Mouse (Mus musculus) midbrain, postnatal 0 days (tissue): Measurements from ENCODE around the gene Dennd2a. TPM values are rescaled to one million over a fixed set of nuclear protein-coding genes. Genes with fewer than 3 reads are reported as not detected.
A peak's percentile ranks its signal among the peaks of the same experiment; 100 is the strongest.

Experiments
- ATAC-seq: fragments of 200-750 bp; cut with Nextera tagmentation; 2 replicates; pipeline ENCODE4 v1.8.0; 2017; ENCODE audit warnings: moderate number of reproducible peaks, mild to moderate bottlenecking, moderate TSS enrichment, moderate library complexity; ENCODE audit not compliant: low FRiP score
- DNase-seq: peaks from one replicate; pipeline ENCODE4 v3.0.0-alpha.2; 2015; ENCODE audit warnings: low spot score
- H3K27ac ChIP-seq: fragments of 300-500 bp; sonication (generic); 2 replicates; pipeline ENCODE4 v1.5.1; 2014; ENCODE audit warnings: low read depth, mild to moderate bottlenecking, low read length, mixed read lengths
- H3K27me3 ChIP-seq: fragments of 300-500 bp; sonication (generic); 2 replicates; pipeline ENCODE4 v1.6.1; 2014; ENCODE audit warnings: low read length, control low read depth, mixed read lengths; ENCODE audit not compliant: insufficient read depth
- H3K36me3 ChIP-seq: fragments of 300-500 bp; sonication (generic); 2 replicates; pipeline ENCODE4 v1.6.1; 2014; ENCODE audit warnings: low read length, control low read depth, mixed read lengths; ENCODE audit not compliant: insufficient read depth
- H3K4me1 ChIP-seq: fragments of 300-500 bp; sonication (generic); 2 replicates; pipeline ENCODE4 v1.6.1; 2014; ENCODE audit warnings: mild to moderate bottlenecking, control low read depth, antibody characterized with exemption, low read length, mixed read lengths; ENCODE audit not compliant: insufficient read depth
- H3K4me2 ChIP-seq: fragments of 300-500 bp; sonication (generic); 2 replicates; pipeline ENCODE4 v1.6.1; 2014; ENCODE audit warnings: low read depth, mild to moderate bottlenecking, low read length, mixed read lengths; ENCODE audit not compliant: poor library complexity, severe bottlenecking
- H3K4me3 ChIP-seq: fragments of 300-500 bp; sonication (generic); 2 replicates; pipeline ENCODE4 v1.5.1; 2014; ENCODE audit warnings: low read depth, mild to moderate bottlenecking, low read length, moderate library complexity
- H3K9ac ChIP-seq: fragments of 300-500 bp; sonication (generic); replicated peaks from 2 replicates; pipeline ENCODE4 v1.6.1; 2014; ENCODE audit warnings: mild to moderate bottlenecking, low read length, moderate library complexity, mixed read lengths; ENCODE audit not compliant: poor library complexity, severe bottlenecking
- H3K9me3 ChIP-seq: fragments of 300-500 bp; sonication (generic); 2 replicates; pipeline ENCODE4 v1.6.1; 2016; ENCODE audit warnings: low read length, control low read depth
- CTCF ChIP-seq: IDR thresholded peaks from 2 replicates; pipeline ENCODE4 v1.5.1; 2016; ENCODE audit warnings: antibody characterized with exemption, mild to moderate bottlenecking
- WGBS: fragments of 180-500 bp; shearing (Covaris S2); extraction: QIAGEN DNeasy Blood & Tissue Kit; methylation state at CpG from one replicate; pipeline ENCODE4 v1.1.7; 2014; 5-methylcytosine and 5-hydroxymethylcytosine counted together
- polyA plus RNA-seq: library from polyadenylated mRNA; unstranded; fragments of >200 nt; fragmentation: Nextera tagmentation; extraction: Ambion mirVana; gene quantifications from 2 replicates; pipeline ENCODE4 v1.2.1, GENCODE M21; 2015
- total RNA-seq: library from RNA; depleted of rRNA; stranded (reverse); fragments of >200 nt; gene quantifications from 2 replicates; pipeline ENCODE4 v1.2.3, GENCODE M21; 2014

Dennd2a gene
- total and polyA plus RNA-seq, 2 experiments from 2014 or later = 9.8 to 15.9 TPM

DNA sequence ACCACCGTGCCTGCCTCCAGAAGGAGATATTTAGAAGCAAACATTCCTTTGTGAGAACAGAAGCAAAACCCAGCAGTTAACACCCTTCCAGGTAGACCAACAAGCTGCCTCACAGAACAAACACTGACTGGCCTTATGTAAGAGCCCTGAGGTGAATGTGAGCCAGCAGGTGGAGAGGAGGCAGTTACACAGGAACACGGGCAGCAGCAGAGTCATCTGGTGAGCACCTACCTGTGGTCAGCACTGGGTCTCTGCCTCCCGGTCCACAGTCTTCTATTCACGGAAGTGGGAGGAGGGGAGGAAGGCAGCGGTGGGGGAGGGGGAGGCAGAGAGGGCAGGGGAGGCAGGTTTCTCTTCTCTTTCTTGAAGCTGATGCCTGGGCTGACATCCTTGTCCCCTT lies 35.2 kb downstream of the Dennd2a start:
- H3K27me3 ChIP-seq = no peaks in the 10 kb centered on the region
- no peak for TF ChIP-seq CTCF
- H3K36me3 ChIP-seq = peaks cover 9% of the 10 kb centered on the region
- WGBS = 76% methylated on average over 5 of the region's 5 CpGs
- no peak overlapping the region for H3K4me3 ChIP-seq
- no peak overlapping the region for H3K4me2 ChIP-seq
- H3K4me1 ChIP-seq = no peaks in the 10 kb centered on the region
- H3K9me3 ChIP-seq = no peaks in the 10 kb centered on the region
- no peak overlapping the region for H3K27ac ChIP-seq
- no peak for ATAC-seq
- no peak overlapping the region for H3K9ac ChIP-seq
- DNase-seq = no peak

DNA sequence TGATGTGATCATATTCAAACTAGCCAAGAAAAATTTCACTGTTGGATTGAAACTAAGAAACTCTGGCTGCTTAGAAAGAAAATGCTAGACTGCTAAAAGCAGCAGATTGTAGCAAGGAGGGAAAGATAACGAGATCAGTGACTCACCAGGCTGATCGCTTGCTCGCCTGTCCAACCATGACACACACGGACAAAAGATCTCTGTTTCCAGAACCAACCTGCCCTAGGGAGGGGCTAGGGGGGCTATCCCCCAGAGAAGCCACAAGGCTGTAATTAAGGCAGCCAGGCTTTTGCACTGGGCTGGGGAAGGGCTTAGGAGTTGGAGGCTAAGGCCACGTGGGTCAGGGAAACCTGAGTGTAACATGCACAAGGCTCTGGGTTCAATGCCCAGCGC lies 41.9 kb downstream of the Dennd2a start:
- H3K9ac ChIP-seq = no peak overlapping the region

DNA sequence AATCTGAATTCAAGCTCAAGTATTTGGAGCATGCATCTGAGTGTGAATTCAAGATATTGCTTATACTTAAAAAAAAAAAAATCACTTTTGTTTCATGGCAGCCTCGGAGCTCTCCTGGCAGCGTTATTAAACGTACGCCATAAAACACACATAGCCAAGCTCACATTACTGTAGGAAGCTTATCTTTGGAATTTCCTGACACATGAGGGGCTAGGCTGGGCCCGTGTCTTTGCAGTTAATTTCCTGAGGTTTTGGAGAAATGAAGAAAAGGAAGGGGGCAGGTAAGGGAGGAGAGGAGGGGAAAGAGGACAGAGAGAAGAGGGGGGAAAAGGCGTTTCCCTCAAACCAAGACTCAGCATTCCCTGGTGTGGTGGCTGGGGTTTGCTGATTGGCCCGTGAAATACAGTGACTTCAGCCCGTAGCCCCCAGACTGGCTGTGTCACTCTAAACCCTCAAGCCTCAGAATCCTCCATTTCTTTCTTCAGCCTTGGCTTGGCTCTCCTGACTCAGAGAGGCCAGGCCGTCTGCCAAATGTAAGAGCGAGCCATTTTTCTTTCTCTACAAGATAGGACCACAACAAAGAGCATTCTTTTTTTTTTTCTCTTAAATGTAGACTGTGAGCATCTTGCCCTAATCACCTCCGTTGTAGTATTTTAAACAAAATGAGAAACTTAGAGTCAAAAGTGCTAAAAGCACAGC lies 42.5 kb downstream of the Dennd2a start:
- peak; percentile 64; the same call in 1 of the 2 replicates for ATAC-seq
- Histone ChIP-seq H3K4me2 (no peak overlapping the region), H3K27ac (peak overlapping the region; percentile 62), H3K4me3 (no peak overlapping the region), H3K36me3 (no peaks in the 10 kb centered on the region), H3K9me3 (no peaks in the 10 kb centered on the region), H3K4me1 (no peaks in the 10 kb centered on the region), H3K9ac (no peak overlapping the region), H3K27me3 (no peaks in the 10 kb centered on the region)
- no peak for TF ChIP-seq CTCF
- 53% methylated on average over 11 of the region's 11 CpGs for WGBS
- peak; percentile 62 for DNase-seq

More for the DNA sequence above, 41.9 kb downstream of the Dennd2a start:
- Histone ChIP-seq H3K4me1 (no peaks in the 10 kb centered on the region), H3K4me3 (no peak overlapping the region), H3K27ac (peak overlapping the region; percentile 62), H3K4me2 (peak overlapping the region; percentile 9; the same call in 1 of the 2 replicates), H3K27me3 (no peaks in the 10 kb centered on the region), H3K36me3 (no peaks in the 10 kb centered on the region; the same call in 1 of the 2 replicates), H3K9me3 (no peaks in the 10 kb centered on the region)
- peak; percentile 75 for ATAC-seq
- WGBS = 22% methylated on average over 6 of the region's 6 CpGs
- TF ChIP-seq CTCF = no peak
- peak; percentile 55 for DNase-seq

DNA sequence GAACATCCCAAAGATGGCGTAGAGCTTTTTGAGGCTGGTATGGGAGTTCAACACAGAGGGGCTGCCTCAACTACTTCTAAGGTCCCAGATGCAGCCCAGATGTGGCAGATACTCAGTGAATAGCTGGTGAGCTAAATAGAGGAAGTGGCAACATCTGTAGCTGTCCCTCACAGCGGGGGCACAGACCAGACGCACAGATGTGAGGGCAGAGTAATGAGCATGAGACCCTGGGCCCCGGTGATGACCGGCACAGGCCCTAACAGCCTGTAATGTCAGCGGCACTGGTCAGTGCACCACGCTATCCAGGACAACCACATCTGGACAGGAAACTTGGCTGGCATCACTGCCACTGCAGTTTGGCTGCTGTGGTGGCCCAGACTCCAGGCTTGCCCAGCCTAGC lies 54.2 kb downstream of the Dennd2a start:
- Histone ChIP-seq H3K4me3 (no peak overlapping the region), H3K9ac (no peak overlapping the region), H3K9me3 (no peaks in the 10 kb centered on the region), H3K36me3 (peaks cover 15% of the 10 kb centered on the region), H3K4me2 (no peak overlapping the region), H3K27me3 (no peaks in the 10 kb centered on the region), H3K27ac (no peak overlapping the region), H3K4me1 (no peaks in the 10 kb centered on the region)
- 91% methylated on average over 7 of the region's 7 CpGs for WGBS
- DNase-seq (no peak), ATAC-seq (no peak)
- no peak for TF ChIP-seq CTCF

DNA sequence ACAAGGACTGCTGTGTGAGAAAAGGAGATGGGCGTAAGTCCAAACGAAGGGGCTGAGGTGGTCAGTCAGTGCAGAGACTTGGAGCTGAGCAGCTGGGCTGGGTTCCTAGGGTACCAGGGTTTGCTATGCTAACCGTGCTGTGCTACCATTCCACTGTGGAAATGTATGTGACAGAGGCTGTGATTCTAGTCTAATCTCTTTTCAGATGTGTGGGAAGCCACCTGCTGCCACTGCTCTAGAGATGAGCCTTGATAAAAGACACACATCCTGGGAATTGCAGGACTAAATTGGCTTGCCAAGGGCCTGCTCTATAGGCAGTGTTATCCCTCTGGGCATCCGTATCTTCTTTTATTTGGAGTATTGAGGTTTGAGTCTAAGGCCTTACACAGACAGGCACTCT lies 60.5 kb downstream of the Dennd2a start:
- H3K27me3 ChIP-seq = no peaks in the 10 kb centered on the region
- WGBS = 62% methylated on average over 4 of the region's 4 CpGs
- peaks cover 7% of the 10 kb centered on the region; the same call in 1 of the 2 replicates for H3K36me3 ChIP-seq
- H3K4me2 ChIP-seq = no peak overlapping the region
- H3K4me3 ChIP-seq = no peak overlapping the region
- no peaks in the 10 kb centered on the region for H3K4me1 ChIP-seq
- ATAC-seq (no peak), DNase-seq (no peak)
- no peaks in the 10 kb centered on the region for H3K9me3 ChIP-seq
- TF ChIP-seq CTCF = no peak
- no peak overlapping the region; the same call in 1 of the 2 replicates for H3K9ac ChIP-seq
- H3K27ac ChIP-seq = no peak overlapping the region

DNA sequence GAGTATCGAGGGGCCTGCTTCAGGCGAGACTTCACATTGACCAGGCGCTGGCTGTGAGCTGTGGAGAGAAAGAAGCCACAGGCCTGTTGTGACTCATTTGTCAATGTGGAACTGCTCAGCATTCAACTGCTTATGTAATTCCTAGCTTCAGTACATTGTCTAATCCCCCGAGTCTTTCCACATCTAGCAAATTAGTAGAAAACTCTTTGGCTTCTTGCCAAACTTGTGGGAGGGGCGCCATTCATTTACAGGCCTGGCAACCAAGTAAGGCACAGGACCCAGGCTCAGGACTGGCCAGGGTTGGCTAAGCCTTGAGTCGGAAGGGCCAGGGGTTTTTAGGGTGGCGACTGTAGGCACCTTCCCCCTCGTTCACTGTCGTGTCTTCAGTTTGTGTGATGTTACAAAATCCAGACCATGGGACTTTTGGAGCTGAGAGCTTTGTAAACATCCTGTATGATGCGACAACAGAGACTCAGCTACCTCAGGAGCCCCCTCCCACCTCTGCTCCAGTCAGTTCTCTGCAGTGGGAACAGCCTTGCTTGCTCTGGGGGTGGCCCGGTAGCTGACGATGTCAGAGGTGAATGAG lies 64.4 kb downstream of the Dennd2a start:
- WGBS = 54% methylated on average over 12 of the region's 12 CpGs
- Histone ChIP-seq H3K27me3 (no peaks in the 10 kb centered on the region), H3K4me2 (no peak overlapping the region), H3K9me3 (no peaks in the 10 kb centered on the region), H3K27ac (no peak overlapping the region), H3K4me1 (no peaks in the 10 kb centered on the region), H3K9ac (no peak overlapping the region), H3K4me3 (no peak overlapping the region), H3K36me3 (peaks cover 21% of the 10 kb centered on the region)
- DNase-seq (peak; percentile 83), ATAC-seq (peak; percentile 44; the same call in 1 of the 2 replicates)
- no peak for TF ChIP-seq CTCF
